Mouse (Mus musculus): Measurements from ENCODE around the gene Ghr. TPM values are rescaled to one million over a fixed set of nuclear protein-coding genes. Genes with fewer than 3 reads are reported as not detected.

Gene Ghr
- polyA plus RNA-seq, 1 experiment from 2014 or later = 10.7 TPM

DNA sequence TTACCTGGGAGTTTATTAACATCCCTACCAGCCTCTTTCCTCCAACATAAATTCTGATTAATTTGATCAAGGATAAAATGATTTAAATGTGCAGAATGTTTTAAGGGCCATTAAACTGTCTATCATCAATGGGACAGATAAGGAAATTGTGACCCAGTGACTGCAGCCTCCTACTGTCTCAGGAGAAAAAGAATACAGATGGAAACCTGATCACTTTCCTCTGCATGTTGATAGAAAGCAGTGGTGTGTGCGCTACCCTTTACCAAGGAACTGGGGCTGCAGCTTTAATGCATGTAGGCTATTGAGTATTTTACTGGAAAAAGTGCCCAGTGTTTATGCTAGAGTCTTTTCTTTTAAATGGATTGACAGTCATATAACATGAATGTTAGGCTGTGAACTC is 19.8 kb downstream of the Ghr start:
- no peaks in the 10 kb centered on the region for H3K36me3 ChIP-seq (ENCODE audit: control insufficient read depth, insufficient read depth, low read length)
- WGBS = 85% methylated on average over 1 of the region's 1 CpGs
- H3K4me2 ChIP-seq (ENCODE audit: low read length) = no peak overlapping the region
- no peaks in the 10 kb centered on the region for H3K4me1 ChIP-seq (ENCODE audit: control insufficient read depth, insufficient read depth, low read length)
- H3K9ac ChIP-seq (replicated peaks; ENCODE audit: low read length) = no peak overlapping the region
- H3K27ac ChIP-seq (replicated peaks; ENCODE audit: low read depth, low read length) = no peak overlapping the region
- ATAC-seq (ENCODE audit: low FRiP score, low TSS enrichment) = no peak
- no peaks in the 10 kb centered on the region for H3K9me3 ChIP-seq (ENCODE audit: control insufficient read depth, low read length)
- DNase-seq = no peak
- no peaks in the 10 kb centered on the region for H3K27me3 ChIP-seq (ENCODE audit: control insufficient read depth, insufficient read depth, low read length)
- H3K4me3 ChIP-seq (replicated peaks; ENCODE audit: low read depth, low read length) = no peak overlapping the region

DNA sequence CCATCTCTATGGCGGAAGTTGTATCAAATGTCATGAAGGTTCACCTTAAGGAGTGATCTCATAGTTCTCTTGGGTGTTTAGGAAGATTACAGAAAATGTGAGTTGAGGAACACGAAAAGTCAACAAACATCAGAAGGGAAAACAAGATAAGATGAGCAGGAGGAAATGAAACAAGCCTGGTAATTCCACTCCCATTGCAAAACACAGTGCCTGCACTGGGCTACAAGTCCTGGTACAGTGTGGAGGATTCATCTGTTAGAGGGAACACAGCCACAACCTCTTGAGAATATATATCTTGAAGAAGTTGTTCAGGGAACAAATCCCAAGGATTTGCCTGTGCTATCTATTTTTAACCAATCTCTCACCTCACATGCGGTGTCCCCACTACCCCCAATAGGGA is 24.8 kb downstream of the Ghr start:
- H3K27ac ChIP-seq (replicated peaks; ENCODE audit: low read depth, low read length) = no peak overlapping the region
- H3K4me1 ChIP-seq (ENCODE audit: control insufficient read depth, insufficient read depth, low read length) = no peaks in the 10 kb centered on the region
- no peak overlapping the region for H3K4me3 ChIP-seq (replicated peaks; ENCODE audit: low read depth, low read length)
- no peaks in the 10 kb centered on the region for H3K27me3 ChIP-seq (ENCODE audit: control insufficient read depth, insufficient read depth, low read length)
- no peaks in the 10 kb centered on the region for H3K9me3 ChIP-seq (ENCODE audit: control insufficient read depth, low read length)
- WGBS = 85% methylated on average over 3 of the region's 3 CpGs
- H3K9ac ChIP-seq (replicated peaks; ENCODE audit: low read length) = no peak overlapping the region
- ATAC-seq (ENCODE audit: low FRiP score, low TSS enrichment) = no peak
- H3K36me3 ChIP-seq (ENCODE audit: control insufficient read depth, insufficient read depth, low read length) = no peaks in the 10 kb centered on the region
- no peak overlapping the region for H3K4me2 ChIP-seq (ENCODE audit: low read length)
- DNase-seq = no peak

DNA sequence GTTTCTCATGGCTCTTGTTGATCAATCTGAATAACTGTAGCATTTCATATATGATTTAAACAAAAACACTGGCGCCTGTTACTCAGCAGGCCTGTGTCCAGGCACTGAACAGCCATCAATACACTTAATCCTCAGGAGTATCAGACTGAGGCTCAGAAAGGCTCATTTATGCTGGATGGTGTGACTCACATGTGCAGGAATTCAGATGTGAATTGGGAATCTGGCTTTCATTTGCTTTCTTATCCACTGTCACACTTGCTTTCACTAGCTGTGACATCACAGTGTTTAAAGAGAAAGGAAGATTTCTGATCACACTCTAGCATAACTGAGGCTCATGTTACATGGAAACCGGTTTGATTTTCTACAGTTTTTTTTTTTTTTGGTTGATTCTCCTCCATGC is 39.0 kb downstream of the Ghr start:
- no peaks in the 10 kb centered on the region for H3K27me3 ChIP-seq (ENCODE audit: control insufficient read depth, insufficient read depth, low read length)
- no peak overlapping the region for H3K4me3 ChIP-seq (replicated peaks; ENCODE audit: low read depth, low read length)
- no peak overlapping the region for H3K4me2 ChIP-seq (ENCODE audit: low read length)
- WGBS = 94% methylated on average over 2 of the region's 2 CpGs
- H3K4me1 ChIP-seq (ENCODE audit: control insufficient read depth, insufficient read depth, low read length) = no peaks in the 10 kb centered on the region
- no peaks in the 10 kb centered on the region for H3K9me3 ChIP-seq (ENCODE audit: control insufficient read depth, low read length)
- no peak for ATAC-seq (ENCODE audit: low FRiP score, low TSS enrichment)
- H3K27ac ChIP-seq (replicated peaks; ENCODE audit: low read depth, low read length) = no peak overlapping the region
- no peaks in the 10 kb centered on the region for H3K36me3 ChIP-seq (ENCODE audit: control insufficient read depth, insufficient read depth, low read length)
- DNase-seq = no peak
- no peak overlapping the region for H3K9ac ChIP-seq (replicated peaks; ENCODE audit: low read length)

DNA sequence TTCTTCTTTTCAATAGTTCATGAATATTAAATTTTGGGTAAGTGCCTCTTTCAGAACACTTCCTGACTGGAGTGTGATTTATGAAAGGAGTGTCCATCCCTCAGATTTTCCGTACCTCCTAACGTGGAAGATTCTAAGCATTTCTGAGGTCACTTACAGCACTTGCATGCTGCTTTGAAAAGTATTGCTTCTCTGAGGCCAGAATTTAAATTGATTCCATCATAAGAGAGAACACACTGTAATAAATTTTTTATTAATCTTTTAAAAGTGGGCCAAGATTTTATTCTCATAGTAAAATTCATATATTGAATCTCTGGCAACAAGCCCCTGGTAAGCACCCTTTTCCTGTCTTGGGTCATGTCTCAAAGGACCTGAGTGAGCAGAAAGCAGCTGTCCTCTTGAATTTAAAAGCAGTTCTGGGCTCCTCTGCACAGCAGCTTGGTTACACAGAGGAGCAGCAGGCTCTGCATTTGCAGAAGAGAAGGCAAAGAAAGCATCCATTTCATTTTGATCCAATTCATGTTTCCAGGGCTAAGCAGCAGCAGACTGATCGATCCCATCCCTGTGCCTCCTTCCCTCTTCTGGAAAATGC is 46.9 kb downstream of the Ghr start:
- no peaks in the 10 kb centered on the region for H3K4me1 ChIP-seq (ENCODE audit: control insufficient read depth, insufficient read depth, low read length)
- peak; percentile 14 for DNase-seq
- no peak overlapping the region for H3K4me2 ChIP-seq (ENCODE audit: low read length)
- no peak overlapping the region for H3K4me3 ChIP-seq (replicated peaks; ENCODE audit: low read depth, low read length)
- ATAC-seq (ENCODE audit: low FRiP score, low TSS enrichment) = no peak
- H3K27ac ChIP-seq (replicated peaks; ENCODE audit: low read depth, low read length) = no peak overlapping the region
- no peak overlapping the region for H3K9ac ChIP-seq (replicated peaks; ENCODE audit: low read length)
- H3K9me3 ChIP-seq (ENCODE audit: control insufficient read depth, low read length) = no peaks in the 10 kb centered on the region
- WGBS = 80% methylated on average over 3 of the region's 3 CpGs
- H3K36me3 ChIP-seq (ENCODE audit: control insufficient read depth, insufficient read depth, low read length) = no peaks in the 10 kb centered on the region
- H3K27me3 ChIP-seq (ENCODE audit: control insufficient read depth, insufficient read depth, low read length) = no peaks in the 10 kb centered on the region

DNA sequence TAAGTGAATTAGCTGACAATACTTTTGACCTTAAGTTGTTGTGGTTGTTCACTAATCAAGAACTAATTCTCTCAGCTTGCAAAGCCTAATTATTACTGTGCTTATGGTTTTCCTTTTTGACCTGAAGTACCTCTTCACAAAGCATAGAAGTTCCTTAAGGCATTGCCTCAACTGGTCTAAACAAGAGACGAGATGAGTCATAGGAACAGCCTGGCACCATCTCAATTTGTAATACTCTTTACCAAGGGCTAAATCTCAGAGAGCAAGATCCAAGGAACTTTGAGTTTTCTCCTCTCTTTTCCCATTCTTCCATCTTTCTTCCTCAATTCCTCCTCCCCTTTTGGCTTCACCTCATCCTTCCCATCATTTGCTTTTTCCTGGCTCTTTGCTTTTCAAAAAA is 69.3 kb downstream of the Ghr start:
- H3K36me3 ChIP-seq (ENCODE audit: control insufficient read depth, insufficient read depth, low read length) = no peaks in the 10 kb centered on the region
- H3K27me3 ChIP-seq (ENCODE audit: control insufficient read depth, insufficient read depth, low read length) = no peaks in the 10 kb centered on the region
- H3K4me3 ChIP-seq (replicated peaks; ENCODE audit: low read depth, low read length) = no peak overlapping the region
- no peaks in the 10 kb centered on the region for H3K9me3 ChIP-seq (ENCODE audit: control insufficient read depth, low read length)
- no peaks in the 10 kb centered on the region for H3K4me1 ChIP-seq (ENCODE audit: control insufficient read depth, insufficient read depth, low read length)
- H3K9ac ChIP-seq (replicated peaks; ENCODE audit: low read length) = no peak overlapping the region
- DNase-seq (no peak), ATAC-seq (ENCODE audit: low FRiP score, low TSS enrichment) (no peak)
- no peak overlapping the region for H3K27ac ChIP-seq (replicated peaks; ENCODE audit: low read depth, low read length)
- WGBS = 95% methylated on average over 1 of the region's 1 CpGs
- H3K4me2 ChIP-seq (ENCODE audit: low read length) = no peak overlapping the region

DNA sequence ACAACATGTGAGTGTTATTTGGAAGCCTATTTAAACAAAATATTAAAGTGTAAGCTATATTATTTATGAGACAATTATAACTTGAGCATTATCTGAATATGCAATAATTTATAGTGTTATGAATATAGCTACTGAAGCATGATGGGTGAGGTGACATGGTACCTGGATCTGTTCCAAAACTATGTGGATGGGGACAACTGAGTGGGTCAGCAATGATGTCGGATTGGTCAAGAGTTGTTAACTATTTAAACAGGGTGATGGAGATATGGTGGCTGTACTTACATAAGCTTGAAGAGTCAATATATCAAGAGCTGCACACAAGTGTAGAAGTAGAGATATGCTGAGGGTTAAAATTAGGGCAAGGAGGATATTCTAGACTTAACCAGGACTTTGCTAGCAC is 70.9 kb downstream of the Ghr start:
- Histone ChIP-seq H3K4me1 (ENCODE audit: control insufficient read depth, insufficient read depth, low read length) (no peaks in the 10 kb centered on the region), H3K9me3 (ENCODE audit: control insufficient read depth, low read length) (no peaks in the 10 kb centered on the region), H3K4me3 (replicated peaks; ENCODE audit: low read depth, low read length) (no peak overlapping the region), H3K36me3 (ENCODE audit: control insufficient read depth, insufficient read depth, low read length) (no peaks in the 10 kb centered on the region), H3K4me2 (ENCODE audit: low read length) (no peak overlapping the region), H3K27ac (replicated peaks; ENCODE audit: low read depth, low read length) (no peak overlapping the region), H3K27me3 (ENCODE audit: control insufficient read depth, insufficient read depth, low read length) (no peaks in the 10 kb centered on the region), H3K9ac (replicated peaks; ENCODE audit: low read length) (no peak overlapping the region)
- ATAC-seq (ENCODE audit: low FRiP score, low TSS enrichment) (no peak), DNase-seq (no peak)
- 90% methylated on average over 1 of the region's 1 CpGs for WGBS

DNA sequence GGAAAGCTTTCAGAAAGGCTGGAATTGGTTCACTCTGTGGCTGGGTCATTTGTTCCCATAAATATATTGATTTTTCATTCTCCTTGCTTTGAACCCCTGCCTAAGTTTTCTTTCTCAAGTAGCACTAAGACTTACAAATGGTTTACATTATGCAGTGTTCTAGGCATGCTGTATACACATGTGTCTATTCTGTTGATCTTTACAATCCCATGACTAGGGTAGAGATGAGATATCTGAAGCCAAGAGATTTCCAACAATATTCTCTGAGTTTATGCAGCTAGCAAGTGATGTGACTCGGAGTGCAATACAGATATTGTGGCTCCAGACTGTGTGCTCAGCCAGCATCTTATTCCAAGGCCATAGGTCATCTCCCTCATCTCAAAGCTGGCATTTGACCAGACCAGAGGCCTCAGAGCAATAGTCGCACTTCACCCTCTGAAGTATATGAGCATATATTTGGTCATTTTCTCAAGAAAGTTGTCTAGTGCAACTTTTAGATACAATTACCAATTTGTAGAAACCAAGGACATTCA is 71.6 kb downstream of the Ghr start:
- Histone ChIP-seq H3K4me3 (replicated peaks; ENCODE audit: low read depth, low read length) (no peak overlapping the region), H3K9me3 (ENCODE audit: control insufficient read depth, low read length) (no peaks in the 10 kb centered on the region), H3K36me3 (ENCODE audit: control insufficient read depth, insufficient read depth, low read length) (no peaks in the 10 kb centered on the region), H3K9ac (replicated peaks; ENCODE audit: low read length) (no peak overlapping the region), H3K4me1 (ENCODE audit: control insufficient read depth, insufficient read depth, low read length) (no peaks in the 10 kb centered on the region), H3K27ac (replicated peaks; ENCODE audit: low read depth, low read length) (no peak overlapping the region), H3K4me2 (ENCODE audit: low read length) (no peak overlapping the region), H3K27me3 (ENCODE audit: control insufficient read depth, insufficient read depth, low read length) (no peaks in the 10 kb centered on the region)
- no peak for ATAC-seq (ENCODE audit: low FRiP score, low TSS enrichment)
- 89% methylated on average over 2 of the region's 2 CpGs for WGBS
- DNase-seq = no peak

DNA sequence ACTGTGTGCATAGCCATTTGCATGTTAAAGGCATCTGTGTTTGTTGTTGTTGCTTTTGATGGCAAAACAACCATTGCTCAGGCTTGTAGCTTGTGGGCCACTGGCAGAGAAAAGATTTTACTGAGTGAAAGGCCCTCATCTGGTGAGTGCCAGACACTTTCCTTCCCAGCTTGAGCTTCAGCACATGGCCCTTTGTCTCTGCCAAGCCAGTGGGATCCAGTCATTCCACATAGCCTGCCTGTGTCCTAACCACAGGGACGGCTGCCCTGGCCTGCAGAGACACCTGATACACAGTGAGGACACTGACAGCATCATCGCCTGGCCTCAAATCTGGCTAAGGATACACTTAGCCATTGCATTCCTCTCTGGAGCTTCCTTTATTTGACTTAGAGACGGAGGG is 74.2 kb downstream of the Ghr start:
- Histone ChIP-seq H3K9ac (replicated peaks; ENCODE audit: low read length) (no peak overlapping the region), H3K4me2 (ENCODE audit: low read length) (no peak overlapping the region), H3K27ac (replicated peaks; ENCODE audit: low read depth, low read length) (no peak overlapping the region), H3K4me1 (ENCODE audit: control insufficient read depth, insufficient read depth, low read length) (no peaks in the 10 kb centered on the region), H3K27me3 (ENCODE audit: control insufficient read depth, insufficient read depth, low read length) (no peaks in the 10 kb centered on the region), H3K36me3 (ENCODE audit: control insufficient read depth, insufficient read depth, low read length) (no peaks in the 10 kb centered on the region), H3K9me3 (ENCODE audit: control insufficient read depth, low read length) (no peaks in the 10 kb centered on the region), H3K4me3 (replicated peaks; ENCODE audit: low read depth, low read length) (no peak overlapping the region)
- ATAC-seq (ENCODE audit: low FRiP score, low TSS enrichment) = no peak
- peak; percentile 8 for DNase-seq
- 67% methylated on average over 3 of the region's 3 CpGs for WGBS

DNA sequence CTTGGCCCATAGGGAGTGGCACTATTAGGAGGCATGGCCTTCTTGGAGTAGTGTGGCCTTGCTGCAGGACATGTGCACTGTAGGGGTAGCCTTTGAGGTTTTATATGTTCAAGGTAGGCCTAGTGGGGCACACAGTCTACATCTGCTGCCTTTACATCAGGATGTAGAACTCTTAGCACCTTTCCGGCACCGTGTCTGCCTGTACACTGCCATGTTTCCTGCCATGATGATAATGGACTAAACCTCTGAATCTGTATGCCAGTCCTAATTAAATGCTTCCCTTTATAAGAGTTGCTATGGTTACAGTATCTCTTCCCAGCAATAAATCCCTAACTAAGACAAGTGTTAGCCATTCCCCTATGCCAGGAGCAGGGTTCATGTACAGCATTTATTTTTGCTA is 76.0 kb downstream of the Ghr start:
- 55% methylated on average over 2 of the region's 2 CpGs for WGBS
- H3K27me3 ChIP-seq (ENCODE audit: control insufficient read depth, insufficient read depth, low read length) = no peaks in the 10 kb centered on the region
- no peak overlapping the region for H3K9ac ChIP-seq (replicated peaks; ENCODE audit: low read length)
- no peaks in the 10 kb centered on the region for H3K36me3 ChIP-seq (ENCODE audit: control insufficient read depth, insufficient read depth, low read length)
- H3K4me1 ChIP-seq (ENCODE audit: control insufficient read depth, insufficient read depth, low read length) = no peaks in the 10 kb centered on the region
- H3K9me3 ChIP-seq (ENCODE audit: control insufficient read depth, low read length) = no peaks in the 10 kb centered on the region
- DNase-seq (peak; percentile 14), ATAC-seq (ENCODE audit: low FRiP score, low TSS enrichment) (peak; percentile 25; the same call in 1 of the 2 replicates)
- no peak overlapping the region for H3K4me2 ChIP-seq (ENCODE audit: low read length)
- H3K27ac ChIP-seq (replicated peaks; ENCODE audit: low read depth, low read length) = no peak overlapping the region
- no peak overlapping the region for H3K4me3 ChIP-seq (replicated peaks; ENCODE audit: low read depth, low read length)

All from midbrain, embryonic 14.5 days (tissue).